Mouse (Mus musculus): ENCODE results near the gene Rtn3.

Rtn3 gene

GRCm38 (mm10) chr19:7482599-7483511 lies at the start of gene Rtn3:
Gene Rtn3 (minus strand): TSS chr19:7483281.
- ChIA-PET POLR2A (interaction anchor here in 3 of 4 experiments (0.6 to 5.0 kb wide), 66 partner anchors 9 to 1438 kb away, joined by 3 to 58 read pairs (median 4); partner anchors contain the start of genes Atl3 (in 3 of the 3), Lgals12 (in 2 of the 3), Stip1 (in 2 of the 3) and B3gat3 (in 1 of the 3)), CTCF (interaction anchor here in 3 of 4 experiments (0.5 to 1.3 kb wide), 9 partner anchors 10 to 1233 kb away, joined by 3 to 4 read pairs (median 3); partner anchors contain the start of gene Atl3 (in 1 of the 3))

GRCm38 (mm10) chr19:7531906-7532305 lies 48.8 kb upstream of the Rtn3 start:
- ChIA-PET CTCF (interaction anchor here (0.6 to 1.9 kb wide), 7 partner anchors 9 to 86 kb away, joined by 3 to 7 read pairs (median 4); no protein-coding TSS in a partner anchor), POLR2A (interaction anchor here in 3 of 4 experiments (0.5 to 1.9 kb wide), 5 partner anchors 9 to 261 kb away, joined by 3 to 5 read pairs (median 5); no protein-coding TSS in a partner anchor)

- ChIA-PET POLR2A (no interaction called here), CTCF (interaction anchor here (0.6 to 3.0 kb wide), 12 partner anchors 17 to 619 kb away, joined by 3 to 10 read pairs (median 6); partner anchors contain the start of genes Prdx5 (in 1 of the 4) and Trmt112 (in 1 of the 4))
Measured at GRCm38 (mm10) chr19:7528639-7529428, 45.8 kb upstream of the Rtn3 start.

GRCm38 (mm10) chr19:7524879-7525278 lies 41.8 kb upstream of the Rtn3 start:
- CTCF ChIA-PET = interaction anchor here in 2 of 4 experiments (0.6 to 1.1 kb wide), 2 partner anchors 8 to 16 kb away, joined by 3 to 4 read pairs; no protein-coding TSS in a partner anchor
- POLR2A ChIA-PET = interaction anchor here in 2 of 4 experiments (0.8 to 1.3 kb wide), 3 partner anchors 17 to 1201 kb away, joined by 3 to 17 read pairs (median 3); no protein-coding TSS in a partner anchor

- POLR2A ChIA-PET = interaction anchor here in 2 of 4 experiments (0.5 to 1.6 kb wide), 6 partner anchors 15 to 1056 kb away, joined by 3 to 12 read pairs (median 4); partner anchors contain the start of gene Lgals12 (in 1 of the 2)
- CTCF ChIA-PET = interaction anchor here (0.5 to 2.3 kb wide), 23 partner anchors 9 to 456 kb away, joined by 3 to 13 read pairs (median 4); partner anchors contain the start of gene Pla2g16 (in 1 of the 4)
Measured at GRCm38 (mm10) chr19:7523781-7524180, 40.7 kb upstream of the Rtn3 start.

GRCm38 (mm10) chr19:7523292-7523691 lies 40.2 kb upstream of the Rtn3 start:
- ChIA-PET CTCF (interaction anchor here (0.5 to 2.3 kb wide), 33 partner anchors 9 to 458 kb away, joined by 3 to 13 read pairs (median 4); partner anchors contain the start of gene Pla2g16 (in 1 of the 4)), POLR2A (interaction anchor here (0.5 to 1.6 kb wide), 14 partner anchors 15 to 587 kb away, joined by 3 to 12 read pairs (median 4); partner anchors contain the start of gene Lgals12 (in 2 of the 4))

GRCm38 (mm10) chr19:7522856-7523255 lies 39.8 kb upstream of the Rtn3 start:
- ChIA-PET CTCF (interaction anchor here (0.5 to 2.3 kb wide), 27 partner anchors 9 to 458 kb away, joined by 3 to 13 read pairs (median 4); no protein-coding TSS in a partner anchor), POLR2A (interaction anchor here (0.5 to 1.6 kb wide), 15 partner anchors 14 to 586 kb away, joined by 3 to 12 read pairs (median 4); partner anchors contain the start of gene Lgals12 (in 2 of the 4))

GRCm38 (mm10) chr19:7521619-7522018 lies 38.5 kb upstream of the Rtn3 start:
- ChIA-PET CTCF (interaction anchor here in 2 of 4 experiments (0.5 to 2.3 kb wide), 3 partner anchors 9 to 74 kb away, joined by 3 to 13 read pairs (median 5); no protein-coding TSS in a partner anchor), POLR2A (interaction anchor here in 2 of 4 experiments (0.6 kb wide), 3 partner anchors 43 to 290 kb away, joined by 3 to 4 read pairs (median 3); no protein-coding TSS in a partner anchor)

- POLR2A ChIA-PET = no interaction called here
Measured at GRCm38 (mm10) chr19:7516437-7516836, 33.4 kb upstream of the Rtn3 start.

GRCm38 (mm10) chr19:7508026-7508425 lies 24.9 kb upstream of the Rtn3 start:
- POLR2A ChIA-PET = interaction anchor here in 3 of 4 experiments (0.6 to 2.2 kb wide), 11 partner anchors 14 to 1219 kb away, joined by 3 to 8 read pairs (median 5); partner anchors contain the start of genes Atl3 (in 1 of the 3), Pla2g16 (in 1 of the 3) and Rtn3 (in 1 of the 3)
- CTCF ChIA-PET = interaction anchor here (0.6 to 2.5 kb wide), 25 partner anchors 8 to 1112 kb away, joined by 3 to 15 read pairs (median 4); partner anchors contain the start of genes Atl3 (in 1 of the 4) and Pla2g16 (in 1 of the 4)

More at GRCm38 (mm10) chr19:7516437-7516836, 33.4 kb upstream of the Rtn3 start:
- CTCF ChIA-PET = interaction anchor here in 1 of 4 experiments (1.9 kb wide), 1 partner anchor 9 kb away, joined by 5 read pairs; no protein-coding TSS in a partner anchor

GRCm38 (mm10) chr19:7506321-7506720 lies 23.2 kb upstream of the Rtn3 start:
- CTCF ChIA-PET = no interaction called here
- POLR2A ChIA-PET = interaction anchor here in 1 of 4 experiments (1.0 to 2.2 kb wide), 3 partner anchors 10 to 104 kb away, joined by 3 to 7 read pairs (median 5); no protein-coding TSS in a partner anchor

GRCm38 (mm10) chr19:7502432-7502831 lies 19.4 kb upstream of the Rtn3 start:
- POLR2A ChIA-PET = interaction anchor here in 1 of 4 experiments (0.8 to 2.5 kb wide), 2 partner anchors 19 to 20 kb away, joined by 3 to 7 read pairs; partner anchors contain the start of gene Rtn3
- CTCF ChIA-PET = no interaction called here

GRCm38 (mm10) chr19:7500701-7501100 lies 17.6 kb upstream of the Rtn3 start:
- CTCF ChIA-PET = interaction anchor here in 2 of 4 experiments (0.6 to 0.7 kb wide), 3 partner anchors 29 to 444 kb away, joined by 3 to 5 read pairs (median 3); partner anchors contain the start of gene Macrod1 (in 1 of the 2)

GRCm38 (mm10) chr19:7498816-7499215 lies 15.7 kb upstream of the Rtn3 start:
- CTCF ChIA-PET = interaction anchor here in 1 of 4 experiments (0.6 kb wide), 1 partner anchor 1468 kb away, joined by 3 read pairs; the partner anchor contains the start of gene Eef1g
- POLR2A ChIA-PET = interaction anchor here in 2 of 4 experiments (1.2 to 1.4 kb wide), 2 partner anchors 10 to 16 kb away, joined by 3 to 4 read pairs; partner anchors contain the start of gene Rtn3 (in 1 of the 2)

More at GRCm38 (mm10) chr19:7500701-7501100, 17.6 kb upstream of the Rtn3 start:
- POLR2A ChIA-PET = interaction anchor here in 2 of 4 experiments (0.7 to 2.5 kb wide), 3 partner anchors 17 to 343 kb away, joined by 3 to 7 read pairs (median 4); partner anchors contain the start of gene Rtn3 (in 1 of the 2)

- CTCF ChIA-PET = interaction anchor here in 2 of 4 experiments (0.6 to 0.7 kb wide), 3 partner anchors 12 to 1126 kb away, joined by 3 to 6 read pairs (median 3); no protein-coding TSS in a partner anchor
- POLR2A ChIA-PET = interaction anchor here in 3 of 4 experiments (0.7 to 4.5 kb wide), 10 partner anchors 11 to 338 kb away, joined by 3 to 58 read pairs (median 4); partner anchors contain the start of genes Rtn3 (in 2 of the 3), Lgals12 (in 1 of the 3) and Pla2g16 (in 1 of the 3)
Measured at GRCm38 (mm10) chr19:7496070-7496469, 13.0 kb upstream of the Rtn3 start.
